Mouse (Mus musculus) megakaryocyte progenitor cell, adult 5-6 weeks (primary cell): ENCODE measurements around the gene Znhit6. TPM values are rescaled to one million over a fixed set of nuclear protein-coding genes. Genes with fewer than 3 reads are reported as not detected.

ENCODE experiments used
- total RNA-seq, 2 experiments: library from RNA; stranded (forward) in 1 of 2; stranded (reverse) in 1 of 2; fragments of 157-497, 149-512 nt in 1 of 2; fragments of 200-1000 nt in 1 of 2; gene quantifications; 2 replicates each; pipeline versions ENCODE4 v1.2.3 to v1.2.4; 2015 to 2017

Gene Znhit6
- total RNA-seq, 2 experiments from 2014 or later = 25.2 to 56.9 TPM

Other genes with a start within 250 kb of the Znhit6 start
- gene Ccn1, start 73.8 kb downstream of the Znhit6 start, total RNA-seq (2015) = not detected in 2 replicates
- not detected in 2 replicates for gene Ccn1, start 73.8 kb downstream of the Znhit6 start, total RNA-seq (2017)
- gene Ddah1, start 182.5 kb downstream of the Znhit6 start, total RNA-seq (2015) = not detected in 2 replicates
- gene Ddah1, start 182.5 kb downstream of the Znhit6 start, total RNA-seq (2017) = not detected in 2 replicates